Mouse (Mus musculus): ENCODE data around the gene Olfr1042.
"Not testable (repeated sequence)": the region's sequence is repeated elsewhere in the genome, so short reads cannot be mapped to it uniquely, and the experiment has no call there.

The Olfr1042 gene

DNA sequence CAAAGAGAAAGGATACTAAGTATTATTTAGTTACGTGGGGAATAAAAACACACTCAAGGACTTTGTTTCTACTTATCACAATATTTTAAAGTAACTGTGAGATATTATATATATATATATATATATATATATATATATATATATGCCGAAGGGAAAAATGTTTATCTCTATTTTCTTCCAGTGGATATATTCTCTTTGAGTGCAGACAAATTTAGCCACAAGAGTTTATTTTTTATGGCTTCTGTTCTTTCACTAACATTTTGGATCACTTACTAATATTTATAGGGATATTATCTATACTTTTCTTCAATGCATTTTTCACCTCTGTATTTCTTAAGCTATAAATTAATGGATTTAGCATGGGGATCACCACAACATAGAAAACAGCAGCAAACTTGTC is at the start of gene Olfr1042:
TSS of gene Olfr1042 (minus strand) at position 101 of the 400 bp plus-strand sequence.
- no peak for DNase-seq (ENCODE audit: low read depth, low spot score)

DNA sequence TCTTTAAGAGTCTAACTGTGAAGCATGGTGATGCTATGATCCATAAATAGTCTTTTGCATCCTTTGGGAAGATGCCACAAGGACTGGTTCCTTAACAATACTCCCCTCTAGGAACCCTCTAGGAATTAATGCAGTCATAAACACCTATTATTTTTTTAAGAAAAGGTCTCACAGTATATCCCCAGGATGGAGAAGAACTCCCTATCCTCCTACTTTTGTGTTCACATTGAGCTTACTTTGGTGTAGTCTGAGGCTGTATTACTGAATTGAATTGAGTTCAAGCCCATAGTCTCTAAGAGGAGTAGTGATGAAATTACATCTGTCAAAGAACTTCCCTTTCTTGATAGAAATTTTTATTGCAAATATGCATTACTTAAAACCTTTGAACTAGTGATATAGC is 41.3 kb upstream of the Olfr1042 start, which contains the start of gene Olfr1045:
TSS of gene Olfr1045 (minus strand) at position 101 of the 400 bp plus-strand sequence.
- no peak for DNase-seq (ENCODE audit: low read depth, low spot score)

DNA sequence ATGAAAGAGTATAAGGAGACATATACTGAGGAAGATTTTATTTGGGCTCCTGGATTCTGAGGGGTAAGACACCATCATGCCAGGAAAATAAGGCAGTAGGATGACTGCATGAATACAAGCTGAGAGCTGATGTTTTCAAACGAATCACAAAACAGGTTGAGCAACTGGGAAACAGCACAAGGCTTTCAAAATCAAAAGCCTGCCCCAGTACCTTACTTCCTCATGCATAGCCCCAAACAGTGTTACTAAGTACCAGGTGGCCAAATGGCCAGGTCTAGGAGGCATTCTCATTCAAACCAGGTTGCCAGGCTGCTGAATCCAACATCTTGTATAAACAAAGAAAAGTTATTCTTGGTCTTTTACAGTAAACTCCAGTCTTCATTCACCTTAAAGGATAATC is 34.2 kb upstream of the Olfr1042 start:
- no peak for DNase-seq (ENCODE audit: low read depth, low spot score)

DNA sequence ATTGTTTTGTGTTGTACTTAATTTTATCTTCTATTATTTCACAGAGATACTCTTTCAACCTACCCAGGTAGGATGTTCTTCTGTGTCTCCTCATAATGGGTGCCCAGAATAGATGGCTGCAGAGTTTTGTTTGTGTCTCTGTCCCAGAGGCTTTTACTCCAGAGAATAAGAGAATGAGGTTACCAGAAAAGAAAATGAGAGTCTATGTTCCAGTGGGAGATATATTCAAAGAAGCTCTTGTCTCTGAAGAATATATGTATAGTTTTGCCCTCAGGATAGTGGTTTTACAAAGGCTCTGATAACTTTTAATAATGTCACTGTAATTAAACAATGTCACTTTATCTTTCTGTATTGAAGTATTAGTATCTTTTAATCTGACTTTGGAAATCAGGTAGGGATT is 23.9 kb upstream of the Olfr1042 start, which contains the start of gene Olfr52:
TSS of gene Olfr52 (minus strand) at position 101 of the 400 bp plus-strand sequence.
- DNase-seq (ENCODE audit: low read depth, low spot score), result no peak

DNA sequence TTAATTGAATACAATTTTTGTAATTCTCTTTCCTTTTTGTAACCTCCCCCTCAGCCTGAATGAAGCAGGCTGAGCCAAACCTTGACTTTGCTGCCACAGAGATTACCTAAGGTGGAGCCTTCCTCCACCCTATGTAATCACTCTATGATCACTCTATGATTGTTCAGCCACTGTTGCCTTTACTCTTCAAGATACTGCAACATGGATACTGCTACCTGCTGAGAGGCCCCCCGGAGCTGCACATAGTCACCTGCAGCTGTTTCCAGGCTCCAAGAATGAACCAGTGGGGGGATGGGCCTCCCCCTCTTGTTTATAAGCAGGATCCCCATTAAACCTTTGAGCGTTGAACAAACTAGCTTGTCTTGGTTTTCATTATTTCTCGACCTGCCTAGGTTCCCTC is 18.3 kb upstream of the Olfr1042 start:
- DNase-seq (ENCODE audit: low read depth, low spot score), result no peak

DNA sequence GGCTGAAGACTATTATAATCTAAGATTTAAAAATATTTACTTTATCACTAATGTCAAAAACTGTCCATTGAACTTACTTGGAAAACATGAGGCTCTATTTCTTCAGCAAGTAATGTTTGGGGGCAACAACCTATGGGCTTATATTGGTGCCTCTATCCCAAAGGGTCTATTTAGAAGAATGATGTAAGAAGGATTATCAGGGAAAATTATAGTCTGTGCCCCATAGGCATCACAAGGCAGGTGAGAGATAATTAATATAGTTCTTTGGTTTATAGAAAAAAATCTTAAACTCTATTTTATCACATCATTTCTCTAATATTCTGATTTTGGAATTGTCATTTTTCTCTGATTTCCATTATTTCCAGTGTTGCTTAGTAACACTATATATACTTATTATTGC is 16.1 kb upstream of the Olfr1042 start, which contains the start of gene Olfr1044:
TSS of gene Olfr1044 (minus strand) at position 101 of the 400 bp plus-strand sequence.
- DNase-seq (ENCODE audit: low read depth, low spot score), result no peak

DNA sequence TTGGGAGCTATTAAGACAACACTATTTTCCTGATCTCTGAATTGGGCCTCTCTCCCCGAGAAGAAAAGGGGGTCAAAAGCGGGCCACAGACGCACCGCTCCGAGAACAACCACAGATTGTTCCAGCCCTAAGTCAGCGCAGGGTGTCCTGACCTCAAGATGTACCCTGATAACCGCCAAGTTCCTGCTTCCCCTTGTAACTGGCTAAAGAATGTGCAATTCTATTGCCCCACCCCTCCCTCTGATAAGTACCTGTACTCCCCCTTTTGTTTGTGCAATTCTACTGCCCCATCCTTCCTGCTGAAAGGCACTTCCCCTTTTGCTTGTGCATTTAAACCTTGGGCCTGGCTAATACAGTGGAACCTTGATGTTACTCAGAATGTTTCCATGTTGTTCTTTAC is 13.8 kb upstream of the Olfr1042 start:
- DNase-seq (ENCODE audit: low read depth, low spot score), result not testable (repeated sequence)

DNA sequence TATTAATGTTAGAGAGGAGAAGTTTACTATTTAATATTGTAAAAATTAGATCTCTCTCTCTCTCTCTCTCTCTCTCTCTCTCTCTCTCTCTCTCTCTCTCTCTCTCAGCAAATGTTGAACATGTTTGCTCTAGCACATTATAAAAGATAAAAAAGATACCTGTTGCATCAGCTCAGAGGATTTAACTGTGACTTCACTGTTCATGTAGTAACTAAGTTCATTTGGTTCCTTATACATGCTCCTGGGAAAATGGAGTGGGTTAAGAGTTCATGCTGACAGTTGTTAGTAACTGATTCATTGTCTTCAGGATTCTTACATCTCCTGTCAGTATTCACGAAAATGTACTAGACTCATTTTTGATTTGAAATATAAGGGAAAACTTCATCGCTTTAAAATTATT is 5.8 kb upstream of the Olfr1042 start, which contains the start of gene Olfr1043:
TSS of gene Olfr1043 (minus strand) at position 101 of the 400 bp plus-strand sequence.
- no peak for DNase-seq (ENCODE audit: low read depth, low spot score)

DNA sequence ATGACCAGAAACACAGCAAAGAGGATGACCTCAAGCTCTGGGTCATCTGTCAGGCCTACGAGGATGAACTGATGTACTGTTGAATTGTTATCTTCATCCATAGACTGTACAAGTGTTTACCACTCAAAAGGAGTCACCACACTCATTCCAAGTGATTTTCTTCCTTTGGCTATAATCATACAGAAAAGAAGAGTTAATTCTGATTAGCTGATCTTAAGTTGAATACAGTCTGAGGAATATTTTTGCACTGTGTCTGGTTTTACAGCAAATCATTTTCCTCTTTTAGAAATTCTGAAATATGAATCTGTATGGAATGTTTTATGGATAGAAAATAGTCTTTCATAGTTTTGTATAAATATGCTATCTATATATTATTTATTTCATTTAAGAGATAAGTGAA is 15.0 kb downstream of the Olfr1042 start, which contains the start of gene Olfr1040:
TSS of gene Olfr1040 (minus strand) at position 101 of the 400 bp plus-strand sequence.
- no peak for DNase-seq (ENCODE audit: low read depth, low spot score)

DNA sequence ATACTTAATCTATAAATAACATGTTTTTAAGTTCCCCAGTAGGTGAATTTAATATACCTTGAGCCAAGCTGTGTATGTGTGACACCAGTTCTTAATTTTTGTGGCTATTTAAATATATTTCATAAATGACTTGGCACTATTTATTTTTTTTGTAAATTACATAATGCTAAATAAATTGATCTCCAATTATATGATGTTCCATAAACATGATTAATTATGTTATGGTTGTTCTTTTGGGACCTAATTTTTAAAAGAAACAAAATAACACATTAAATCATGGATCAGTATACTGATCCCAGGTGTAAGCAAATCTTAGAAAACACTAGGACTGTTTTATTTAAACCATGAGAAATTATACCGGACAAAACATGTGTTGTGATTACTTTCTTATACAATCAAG is 25.8 kb downstream of the Olfr1042 start, which contains the start of gene Olfr1039:
TSS of gene Olfr1039 (minus strand) at position 101 of the 400 bp plus-strand sequence.
- DNase-seq (ENCODE audit: low read depth, low spot score), result no peak
